Mouse (Mus musculus) heart, postnatal 4 days (tissue): Measurements from ENCODE around the gene Slc15a4. TPM values are rescaled to one million over a fixed set of nuclear protein-coding genes. Genes with fewer than 3 reads are reported as not detected.

ENCODE experiments used
- total RNA-seq, 2 experiments: library from RNA; stranded (reverse); gene quantifications; 2 replicates each; pipeline ENCODE4 v1.2.3; 2021

The Slc15a4 gene
- total RNA-seq, 2 experiments from 2014 or later = 11.9 to 12.1 TPM

Other genes starting within 250 kb of the Slc15a4 start
- not detected for gene Glt1d1, start 635 bp downstream of the Slc15a4 start, total RNA-seq